Mouse (Mus musculus): ENCODE data around the gene Sbno1. TPM values are rescaled to one million over a fixed set of nuclear protein-coding genes. Genes with fewer than 3 reads are reported as not detected.

Sbno1 gene
- total and polyA plus RNA-seq, 2 experiments from 2014 or later = 41.0 to 80.4 TPM

GRCm38 (mm10) chr5:124426475-124427071 is 772 bp upstream of the Sbno1 start:
- H3K27me3 ChIP-seq (ENCODE audit: insufficient read depth, low read length) = no peaks in the 10 kb centered on the region
- H3K9me3 ChIP-seq (ENCODE audit: low read length) = no peaks in the 10 kb centered on the region
- H3K4me3 ChIP-seq (ENCODE audit: low read depth, low read length) = peak overlapping the region; percentile 67; the same call in 1 of the 2 replicates
- DNase-seq (ENCODE audit: low spot score) (no peak), ATAC-seq (ENCODE audit: low FRiP score) (no peak)
- H3K9ac ChIP-seq (replicated peaks; ENCODE audit: low read length, poor library complexity, severe bottlenecking) = no peak overlapping the region
- H3K27ac ChIP-seq (ENCODE audit: low read depth, low read length) = peak overlapping the region; percentile 95
- H3K4me2 ChIP-seq (ENCODE audit: low read depth, low read length, poor library complexity, severe bottlenecking) = peak overlapping the region; percentile 43
- WGBS = 92% methylated on average over 10 of the region's 10 CpGs
- peaks cover 2% of the 10 kb centered on the region; the same call in 1 of the 2 replicates for H3K36me3 ChIP-seq (ENCODE audit: insufficient read depth, low read length)
- TF ChIP-seq CTCF (IDR thresholded peaks at IDR 0.05) = no peak
- H3K4me1 ChIP-seq (ENCODE audit: insufficient read depth, low read length) = no peaks in the 10 kb centered on the region

GRCm38 (mm10) chr5:124424723-124425411 is 934 bp downstream of the Sbno1 start:
- TF ChIP-seq CTCF (IDR thresholded peaks at IDR 0.05) = no peak
- Histone ChIP-seq H3K27ac (ENCODE audit: low read depth, low read length) (peak overlapping the region; percentile 95), H3K4me3 (ENCODE audit: low read depth, low read length) (peak overlapping the region; percentile 67), H3K36me3 (ENCODE audit: insufficient read depth, low read length) (peaks cover 2% of the 10 kb centered on the region; the same call in 1 of the 2 replicates), H3K4me1 (ENCODE audit: insufficient read depth, low read length) (no peaks in the 10 kb centered on the region), H3K9ac (replicated peaks; ENCODE audit: low read length, poor library complexity, severe bottlenecking) (peak overlapping the region; percentile 68), H3K9me3 (ENCODE audit: low read length) (no peaks in the 10 kb centered on the region), H3K27me3 (ENCODE audit: insufficient read depth, low read length) (no peaks in the 10 kb centered on the region), H3K4me2 (ENCODE audit: low read depth, low read length, poor library complexity, severe bottlenecking) (peak overlapping the region; percentile 84)
- DNase-seq (ENCODE audit: low spot score) (no peak), ATAC-seq (ENCODE audit: low FRiP score) (peak; percentile 68)
- under 1% methylated on average over 52 of the region's 63 CpGs for WGBS

DNA sequence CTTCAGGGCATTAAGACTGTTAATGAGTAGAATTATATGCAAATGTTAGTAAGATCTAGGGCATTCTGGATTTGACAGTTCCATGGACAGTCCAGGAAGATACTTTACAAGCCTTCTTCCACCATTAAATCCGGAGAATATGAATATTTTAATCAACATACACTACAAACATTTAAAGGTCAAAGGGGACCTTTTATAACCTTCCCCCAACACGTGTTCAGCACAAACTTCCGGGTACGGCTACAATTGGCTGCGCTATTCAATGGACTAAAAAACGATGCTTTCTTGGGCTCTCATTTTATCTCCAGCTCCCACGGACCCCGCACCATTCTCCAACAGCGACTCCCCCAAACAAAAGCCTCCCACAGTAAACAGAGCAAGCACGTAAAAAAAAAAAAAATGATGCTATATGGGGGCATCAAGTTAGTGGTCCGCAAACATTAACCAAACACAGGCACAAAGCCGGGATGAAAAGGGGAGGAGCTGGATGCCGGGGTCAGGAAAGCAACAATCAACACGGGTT is 1.5 kb downstream of the Sbno1 start:
- no peak for ATAC-seq (ENCODE audit: low FRiP score)
- H3K4me2 ChIP-seq (ENCODE audit: low read depth, low read length, poor library complexity, severe bottlenecking) = peak overlapping the region; percentile 84
- H3K27ac ChIP-seq (ENCODE audit: low read depth, low read length) = no peak overlapping the region
- peaks cover 2% of the 10 kb centered on the region; the same call in 1 of the 2 replicates for H3K36me3 ChIP-seq (ENCODE audit: insufficient read depth, low read length)
- no peaks in the 10 kb centered on the region for H3K9me3 ChIP-seq (ENCODE audit: low read length)
- no peaks in the 10 kb centered on the region for H3K27me3 ChIP-seq (ENCODE audit: insufficient read depth, low read length)
- H3K4me3 ChIP-seq (ENCODE audit: low read depth, low read length) = peak overlapping the region; percentile 67
- 3% methylated on average over 14 of the region's 14 CpGs for WGBS
- DNase-seq (ENCODE audit: low spot score) = no peak
- peak overlapping the region; percentile 68 for H3K9ac ChIP-seq (replicated peaks; ENCODE audit: low read length, poor library complexity, severe bottlenecking)
- no peak for TF ChIP-seq CTCF (IDR thresholded peaks at IDR 0.05)
- no peaks in the 10 kb centered on the region for H3K4me1 ChIP-seq (ENCODE audit: insufficient read depth, low read length)

DNA sequence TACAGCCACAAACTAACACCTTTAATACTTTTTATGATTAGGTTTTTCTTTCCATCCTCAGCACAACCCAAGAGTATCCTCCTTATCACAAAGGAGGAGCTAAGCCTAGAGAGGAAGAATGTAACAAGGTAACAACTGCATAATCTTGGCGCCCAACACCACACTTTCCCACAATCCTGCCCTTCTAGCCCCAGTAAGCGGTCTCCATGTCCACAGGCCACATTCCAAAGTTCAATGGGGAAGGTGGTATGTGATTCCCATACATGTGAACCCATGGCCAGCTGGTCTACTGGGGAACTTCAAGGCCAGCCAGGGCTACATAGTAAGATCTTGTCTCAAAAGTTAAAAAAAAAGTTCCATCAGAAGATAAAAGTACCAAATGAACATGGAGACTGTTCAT is 4.0 kb downstream of the Sbno1 start:
- Histone ChIP-seq H3K4me1 (ENCODE audit: insufficient read depth, low read length) (no peaks in the 10 kb centered on the region), H3K36me3 (ENCODE audit: insufficient read depth, low read length) (peaks cover 2% of the 10 kb centered on the region; the same call in 1 of the 2 replicates), H3K4me2 (ENCODE audit: low read depth, low read length, poor library complexity, severe bottlenecking) (no peak overlapping the region), H3K27me3 (ENCODE audit: insufficient read depth, low read length) (no peaks in the 10 kb centered on the region), H3K4me3 (ENCODE audit: low read depth, low read length) (no peak overlapping the region), H3K9me3 (ENCODE audit: low read length) (no peaks in the 10 kb centered on the region), H3K27ac (ENCODE audit: low read depth, low read length) (no peak overlapping the region), H3K9ac (replicated peaks; ENCODE audit: low read length, poor library complexity, severe bottlenecking) (no peak overlapping the region)
- DNase-seq (ENCODE audit: low spot score) (no peak), ATAC-seq (ENCODE audit: low FRiP score) (no peak)
- no peak for TF ChIP-seq CTCF (IDR thresholded peaks at IDR 0.05)
- 97% methylated on average over 2 of the region's 2 CpGs for WGBS

DNA sequence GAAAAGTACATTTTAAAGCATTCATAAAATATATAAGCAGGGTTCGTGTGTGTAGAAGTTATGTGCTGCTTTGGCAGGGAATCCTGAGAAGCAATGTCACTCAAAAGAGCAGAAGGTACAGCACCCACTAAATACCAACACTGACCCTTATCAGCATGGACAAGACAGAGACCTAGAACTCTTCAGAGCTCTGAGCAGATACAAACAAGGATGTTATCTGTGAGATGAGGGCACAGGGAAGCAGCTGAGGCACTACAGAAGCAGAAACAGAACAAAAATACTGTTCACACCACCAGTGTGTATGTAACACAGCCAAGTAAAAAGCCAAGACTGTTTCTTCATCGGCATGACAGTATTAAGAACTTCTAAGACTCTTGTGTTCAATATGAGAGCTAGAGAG is 6.9 kb downstream of the Sbno1 start:
- H3K27ac ChIP-seq (ENCODE audit: low read depth, low read length) = no peak overlapping the region
- DNase-seq (ENCODE audit: low spot score) = no peak
- no peak for TF ChIP-seq CTCF (IDR thresholded peaks at IDR 0.05)
- peaks cover 2% of the 10 kb centered on the region; the same call in 1 of the 2 replicates for H3K36me3 ChIP-seq (ENCODE audit: insufficient read depth, low read length)
- H3K4me1 ChIP-seq (ENCODE audit: insufficient read depth, low read length) = no peaks in the 10 kb centered on the region
- H3K27me3 ChIP-seq (ENCODE audit: insufficient read depth, low read length) = no peaks in the 10 kb centered on the region
- no peak overlapping the region for H3K9ac ChIP-seq (replicated peaks; ENCODE audit: low read length, poor library complexity, severe bottlenecking)
- ATAC-seq (ENCODE audit: low FRiP score) = no peak
- H3K9me3 ChIP-seq (ENCODE audit: low read length) = no peaks in the 10 kb centered on the region
- no peak overlapping the region for H3K4me2 ChIP-seq (ENCODE audit: low read depth, low read length, poor library complexity, severe bottlenecking)
- 94% methylated on average over 2 of the region's 2 CpGs for WGBS
- H3K4me3 ChIP-seq (ENCODE audit: low read depth, low read length) = no peak overlapping the region

GRCm38 (mm10) chr5:124412163-124412562 is 13.6 kb downstream of the Sbno1 start:
- DNase-seq (ENCODE audit: low spot score) (no peak), ATAC-seq (ENCODE audit: low FRiP score) (no peak)
- 94% methylated on average over 5 of the region's 5 CpGs for WGBS
- Histone ChIP-seq H3K4me2 (ENCODE audit: low read depth, low read length, poor library complexity, severe bottlenecking) (no peak overlapping the region), H3K9me3 (ENCODE audit: low read length) (no peaks in the 10 kb centered on the region), H3K9ac (replicated peaks; ENCODE audit: low read length, poor library complexity, severe bottlenecking) (no peak overlapping the region), H3K36me3 (ENCODE audit: insufficient read depth, low read length) (peaks cover 23% of the 10 kb centered on the region), H3K27me3 (ENCODE audit: insufficient read depth, low read length) (no peaks in the 10 kb centered on the region), H3K4me1 (ENCODE audit: insufficient read depth, low read length) (no peaks in the 10 kb centered on the region), H3K4me3 (ENCODE audit: low read depth, low read length) (no peak overlapping the region), H3K27ac (ENCODE audit: low read depth, low read length) (no peak overlapping the region)
- no peak for TF ChIP-seq CTCF (IDR thresholded peaks at IDR 0.05)
